Mouse (Mus musculus) adrenal gland, adult 18-20 months (tissue): Measurements from ENCODE around the gene Fgfr2. TPM values are rescaled to one million over a fixed set of nuclear protein-coding genes. Genes with fewer than 3 reads are reported as not detected.

Source experiments
- DNase-seq, 2 experiments: peaks; one replicate each; pipeline ENCODE4 v3.0.0; 2021 to 2022; ENCODE audit warnings: low spot score in 2 of 2
- total RNA-seq, 2 experiments: library from RNA; stranded (reverse); gene quantifications; 1 replicate in 1 of 2; 2 replicates in 1 of 2; pipeline ENCODE4 v1.2.3; 2021

The Fgfr2 gene
- total RNA-seq, 2 experiments from 2014 or later = 294 to 308 TPM

GRCm38 (mm10) chr7:132075825-132076224 lies 1047.3 kb downstream of the Fgfr2 start:
- DNase-seq = no peak

- no peak for DNase-seq
These were observed 1048.6 kb downstream of the Fgfr2 start for GRCm38 (mm10) chr7:132074503-132074902.

- DNase-seq = no peak
These were observed 1052.1 kb downstream of the Fgfr2 start for GRCm38 (mm10) chr7:132070877-132071625.

- DNase-seq = no peak
These were observed 1055.2 kb downstream of the Fgfr2 start for GRCm38 (mm10) chr7:132067951-132068350.

- DNase-seq = peak in 1 of 2 experiments; percentile 16
These were observed 1055.6 kb downstream of the Fgfr2 start for GRCm38 (mm10) chr7:132067511-132067910.

- no peak for DNase-seq
These were observed 1063.0 kb downstream of the Fgfr2 start for GRCm38 (mm10) chr7:132060116-132060515.

GRCm38 (mm10) chr7:132056565-132056964 lies 1066.6 kb downstream of the Fgfr2 start:
- no peak for DNase-seq

- no peak for DNase-seq
These were observed 1076.5 kb downstream of the Fgfr2 start for GRCm38 (mm10) chr7:132046662-132047061.

GRCm38 (mm10) chr7:132031940-132032531 lies 1091.1 kb downstream of the Fgfr2 start:
- no peak for DNase-seq

- no peak for DNase-seq
These were observed 1096.5 kb downstream of the Fgfr2 start for GRCm38 (mm10) chr7:132026671-132027070.

- no peak for DNase-seq
These were observed 1097.6 kb downstream of the Fgfr2 start for GRCm38 (mm10) chr7:132025591-132025990.

GRCm38 (mm10) chr7:132015933-132016332 lies 1107.2 kb downstream of the Fgfr2 start:
- DNase-seq = no peak

GRCm38 (mm10) chr7:132015193-132015592 lies 1108.0 kb downstream of the Fgfr2 start:
- DNase-seq = no peak

GRCm38 (mm10) chr7:132013970-132014369 lies 1109.2 kb downstream of the Fgfr2 start:
- no peak for DNase-seq

GRCm38 (mm10) chr7:132012969-132013679 lies 1110.0 kb downstream of the Fgfr2 start:
- no peak for DNase-seq

- DNase-seq = no peak
These were observed 1114.1 kb downstream of the Fgfr2 start for GRCm38 (mm10) chr7:132009002-132009401.

GRCm38 (mm10) chr7:132005996-132006696 lies 1117.0 kb downstream of the Fgfr2 start:
- no peak for DNase-seq

- DNase-seq = no peak
These were observed 1130.3 kb downstream of the Fgfr2 start for GRCm38 (mm10) chr7:131992873-131993272.

- DNase-seq = no peak
These were observed 1130.9 kb downstream of the Fgfr2 start for GRCm38 (mm10) chr7:131992226-131992625.

- no peak for DNase-seq
These were observed 1134.1 kb downstream of the Fgfr2 start for GRCm38 (mm10) chr7:131989056-131989455.

GRCm38 (mm10) chr7:131978609-131979008 lies 1144.5 kb downstream of the Fgfr2 start:
- DNase-seq = no peak
